In the genomic region with DNA sequence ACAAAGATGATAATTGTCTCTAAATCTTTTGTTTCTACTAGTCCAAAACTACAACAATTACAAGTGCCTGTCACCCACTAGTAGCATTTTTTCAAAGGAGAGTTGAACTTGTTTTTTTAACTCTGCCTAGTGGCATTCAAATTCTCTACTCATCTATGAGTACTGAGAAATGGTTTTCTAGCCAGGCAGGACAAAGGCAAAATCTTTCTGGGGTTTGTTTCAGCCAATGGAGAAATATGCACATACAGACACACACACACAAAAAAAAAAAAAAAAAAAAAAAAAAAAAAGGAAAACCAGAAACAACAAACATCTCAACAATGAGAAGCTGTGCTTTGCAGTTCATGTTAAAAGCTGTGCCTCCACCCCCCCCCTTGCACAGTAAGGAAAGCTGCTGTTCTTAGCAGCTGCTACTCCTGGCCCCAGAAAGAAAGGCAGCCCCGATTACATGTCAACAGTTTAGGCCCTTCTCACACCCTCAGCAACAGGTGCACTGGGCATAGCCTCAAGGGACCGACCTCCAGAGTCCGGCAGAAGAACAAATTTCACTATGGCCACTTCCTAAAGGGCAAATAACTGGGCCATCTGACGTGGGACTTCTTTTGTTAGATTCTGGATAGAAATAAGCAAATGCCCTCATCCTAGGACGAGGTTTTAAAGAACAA, we compare ENCODE assay signal across 27 mouse cellular contexts. TPM values are rescaled to one million over a fixed set of nuclear protein-coding genes. Genes with fewer than 3 reads are reported as not detected.
DNase-seq lines count a peak whose midpoint lies in the region; ATAC-seq and TF ChIP-seq lines count a peak whose summit lies in the region.
"Had no signal": no experiment of that assay in that cellular context is flagged by ENCODE, and none has a peak within 500 bp of the region (broad histone marks: within the 10 kb centered on the region; RNA-seq: fewer than 3 reads in every experiment).

No protein-coding gene starts in this region.

- no peaks in the 10 kb centered on the region for H3K9me3 ChIP-seq in limb, embryonic 14.5 days (ENCODE audit: control insufficient read depth, low read length)
- no peaks in the 10 kb centered on the region for H3K9me3 ChIP-seq in limb, embryonic 10.5 days (replicated peaks)
- H3K9me3 ChIP-seq: embryonic facial prominence, embryonic 15.5 days; forebrain, embryonic 12.5 days; heart, embryonic 13.5 days; limb, embryonic 13.5 days; liver, embryonic 12.5 days; stomach, embryonic 15.5 days had no signal

- WGBS in limb, embryonic 14.5 days = 70% methylated on average over 5 of the region's 5 CpGs
- 82% methylated on average over 5 of the region's 5 CpGs for WGBS in limb, embryonic 10.5 days

- no peaks in the 10 kb centered on the region for H3K27me3 ChIP-seq in limb, embryonic 14.5 days (ENCODE audit: control insufficient read depth, insufficient read depth, low read length)
- no peaks in the 10 kb centered on the region for H3K27me3 ChIP-seq in limb, embryonic 10.5 days (ENCODE audit: low read depth, poor library complexity, severe bottlenecking)
- H3K27me3 ChIP-seq: embryonic facial prominence, embryonic 15.5 days; forebrain, embryonic 12.5 days; heart, embryonic 13.5 days; limb, embryonic 13.5 days; liver, embryonic 12.5 days; stomach, embryonic 15.5 days had no signal

- no peak for DNase-seq in limb, embryonic 14.5 days (ENCODE audit: low spot score)
- DNase-seq in limb, embryonic 10.5 days (ENCODE audit: low spot score) = no peak
- peak; percentile 58 for DNase-seq in adipocyte (ENCODE audit: low spot score)
- peak; percentile 69 for DNase-seq in gastrocnemius, postnatal 14 days
- peak; percentile 84 for DNase-seq in skeletal muscle tissue, adult 2 months (ENCODE audit: low read depth, low spot score)
- DNase-seq in embryo, embryonic 11 days = no peak
- DNase-seq in lung, postnatal 36 days = no peak
- DNase-seq: adrenal gland, adult 2 months; adrenal gland, postnatal 36 days; B cell, adult 2 months; cerebellum, adult 8-10 months; cerebellum, postnatal 36 days; heart, postnatal 10 days; kidney, adult 9 months; kidney, postnatal 10 days; liver, postnatal 0 days; midbrain, embryonic 14.5 days had no signal

- no peak overlapping the region for H3K4me2 ChIP-seq in limb, embryonic 14.5 days (replicated peaks; ENCODE audit: low read depth, low read length, severe bottlenecking)
- H3K4me2 ChIP-seq: embryonic facial prominence, embryonic 15.5 days; forebrain, embryonic 12.5 days; heart, embryonic 13.5 days; hindbrain, embryonic 14.5 days; limb, embryonic 13.5 days; liver, embryonic 12.5 days; stomach, embryonic 15.5 days had no signal

- peaks cover 31% of the 10 kb centered on the region for H3K36me3 ChIP-seq in limb, embryonic 14.5 days (ENCODE audit: control insufficient read depth, insufficient read depth, low read length)
- H3K36me3 ChIP-seq in limb, embryonic 10.5 days = peaks cover 34% of the 10 kb centered on the region

- H3K4me1 ChIP-seq in limb, embryonic 14.5 days (ENCODE audit: control insufficient read depth, insufficient read depth, low read length) = no peaks in the 10 kb centered on the region
- H3K4me1 ChIP-seq in limb, embryonic 10.5 days = no peaks in the 10 kb centered on the region
- H3K4me1 ChIP-seq: heart, embryonic 13.5 days; stomach, embryonic 15.5 days had no signal

- H3K9ac ChIP-seq in limb, embryonic 14.5 days (ENCODE audit: low read depth, low read length, severe bottlenecking) = no peak overlapping the region
- H3K9ac ChIP-seq: embryonic facial prominence, embryonic 15.5 days; forebrain, embryonic 12.5 days; heart, embryonic 13.5 days; hindbrain, embryonic 14.5 days; limb, embryonic 13.5 days; liver, embryonic 12.5 days; liver, postnatal 0 days; stomach, embryonic 15.5 days had no signal

- intact Hi-C loops in gastrocnemius, postnatal 14 days (cut with DNase I; ENCODE audit: low total_unique reads) = no loop called here

- no peak overlapping the region for H3K4me3 ChIP-seq in limb, embryonic 14.5 days (replicated peaks; ENCODE audit: low read length)
- no peak overlapping the region for H3K4me3 ChIP-seq in limb, embryonic 10.5 days
- H3K4me3 ChIP-seq: embryonic facial prominence, embryonic 15.5 days; forebrain, embryonic 12.5 days; heart, embryonic 13.5 days; limb, embryonic 13.5 days; liver, embryonic 12.5 days; stomach, embryonic 15.5 days had no signal

- no peak for TF ChIP-seq POLR2A in limb, embryonic 14.5 days (IDR thresholded peaks at IDR 0.05; ENCODE audit: borderline replicate concordance, extremely low read depth, insufficient read depth, insufficient read length)

- ATAC-seq in limb, embryonic 14.5 days (ENCODE audit: low FRiP score, low read depth) = 0 out of 2 replicates have a peak, but pooled peaks have one; percentile 49
- ATAC-seq in monocyte, adult 5-6 weeks (replicated peaks; ENCODE audit: insufficient number of reproducible peaks, low FRiP score, low TSS enrichment, poor library complexity, severe bottlenecking) = no peak
- ATAC-seq: intestine, postnatal 0 days; liver, embryonic 12.5 days; liver, postnatal 0 days had no signal

- H3K27ac ChIP-seq in limb, embryonic 14.5 days (replicated peaks; ENCODE audit: low read depth, low read length) = no peak overlapping the region
- no peak overlapping the region for H3K27ac ChIP-seq in limb, embryonic 10.5 days
- H3K27ac ChIP-seq: embryonic facial prominence, embryonic 15.5 days; forebrain, embryonic 12.5 days; heart, embryonic 13.5 days; hindbrain, embryonic 14.5 days; limb, embryonic 13.5 days; liver, embryonic 12.5 days; macrophage; stomach, embryonic 15.5 days had no signal

RNA-seq across cellular contexts. Expression of gene Kremen1, which starts 16.1 kb away (rescaled TPM):
- 30.9 and 36.8 TPM in 2 replicates for polyA plus RNA-seq in limb, embryonic 14.5 days (2012; rRNA removed)
- 20.8 and 23.7 TPM in 2 replicates for polyA plus RNA-seq in limb, embryonic 14.5 days (2014; fragmentation: Nextera tagmentation; extraction: Ambion mirVana)
- 16.8 and 17.8 TPM in 2 replicates for polyA plus RNA-seq in limb, embryonic 10.5 days (2016; fragmentation: Nextera tagmentation; extraction: Ambion mirVana)
- total RNA-seq in gastrocnemius, postnatal 14 days (2021) = 10 to 100 TPM; 46.8 to 48.1 TPM
- 4.5 to 8.6 TPM (median 5.0 TPM) in 3 replicates for total RNA-seq in monocyte, adult 5-6 weeks (2017)

Comparison
In these comparisons a context has a peak if more than half of its experiments do, and no peak if none do; other contexts are left out.
1. DNase-seq: peak in adipocyte (single experiment), gastrocnemius, postnatal 14 days (single experiment) and skeletal muscle tissue, adult 2 months (single experiment); none in limb, embryonic 14.5 days (single experiment), limb, embryonic 10.5 days (single experiment), embryo, embryonic 11 days (single experiment) and lung, postnatal 36 days (single experiment).